28 mouse cellular contexts compared by ENCODE assay signal in the genomic region with DNA sequence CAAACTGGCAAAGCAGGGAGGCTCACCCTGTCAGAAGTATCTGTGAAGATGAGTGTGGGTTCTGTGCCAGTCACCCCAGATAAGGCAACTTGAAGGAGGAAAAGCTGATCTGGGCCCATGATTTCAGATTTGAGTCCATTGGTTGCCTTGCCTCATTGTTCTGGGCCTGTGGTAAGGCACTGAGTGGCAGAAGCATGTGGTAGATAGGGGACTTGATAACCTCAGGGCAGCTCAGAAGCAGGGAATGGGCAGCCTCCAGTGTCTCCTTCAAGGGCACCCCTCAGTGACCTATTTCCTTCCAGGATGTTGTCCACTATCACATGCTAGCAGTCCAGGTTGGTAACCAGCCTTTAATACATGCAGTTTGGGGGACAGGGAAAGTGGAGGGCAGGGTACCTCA. TPM values are rescaled to one million over a fixed set of nuclear protein-coding genes. Genes with fewer than 3 reads are reported as not detected.
DNase-seq lines count a peak whose midpoint lies in the region; ATAC-seq and TF ChIP-seq lines count a peak whose summit lies in the region.
"Had no signal": no experiment of that assay in that cellular context is flagged by ENCODE, and none has a peak within 500 bp of the region (broad histone marks: within the 10 kb centered on the region; RNA-seq: fewer than 3 reads in every experiment).

No protein-coding gene starts in this region.

- H3K27ac ChIP-seq in limb, embryonic 10.5 days = no peak overlapping the region
- H3K27ac ChIP-seq: embryonic facial prominence, embryonic 13.5 days; forebrain, embryonic 10.5 days; hindbrain, embryonic 12.5 days; left cerebral cortex, adult 2 months; limb, embryonic 15.5 days; liver, embryonic 13.5 days; midbrain, embryonic 13.5 days; neural tube, embryonic 15.5 days; stomach, postnatal 0 days had no signal

- H3K4me1 ChIP-seq in G1E (ENCODE audit: insufficient read depth, low read depth, low read length) = peaks cover 59% of the 10 kb centered on the region
- peaks cover 9% of the 10 kb centered on the region for H3K4me1 ChIP-seq in limb, embryonic 10.5 days

- H3K27me3 ChIP-seq in G1E (ENCODE audit: insufficient read depth, low read length) = no peaks in the 10 kb centered on the region
- no peaks in the 10 kb centered on the region for H3K27me3 ChIP-seq in limb, embryonic 10.5 days (ENCODE audit: low read depth, poor library complexity, severe bottlenecking)
- H3K27me3 ChIP-seq: embryonic facial prominence, embryonic 13.5 days; hindbrain, embryonic 12.5 days; limb, embryonic 15.5 days; liver, embryonic 13.5 days; midbrain, embryonic 13.5 days; neural tube, embryonic 15.5 days had no signal

- H3K9me3 ChIP-seq in G1E (replicated peaks) = no peaks in the 10 kb centered on the region
- no peaks in the 10 kb centered on the region for H3K9me3 ChIP-seq in limb, embryonic 10.5 days (replicated peaks)
- H3K9me3 ChIP-seq: embryonic facial prominence, embryonic 13.5 days; forebrain, embryonic 10.5 days; hindbrain, embryonic 12.5 days; limb, embryonic 15.5 days; liver, embryonic 13.5 days; midbrain, embryonic 13.5 days; neural tube, embryonic 15.5 days had no signal

- ATAC-seq in G1E (ENCODE audit: extremely low read depth, insufficient number of reproducible peaks, low FRiP score, poor library complexity, severe bottlenecking) = peak; percentile 42; the same call in 1 of the 2 replicates
- 0 out of 4 replicates have a peak, but pooled peaks have one; percentile 12 to 32 for ATAC-seq in hematopoietic stem cell, adult 5-6 weeks (replicated peaks in 1 of 2; ENCODE audit: insufficient read depth in 1 of 2, low FRiP score in 2 of 2, low TSS enrichment in 1 of 2, low read depth in 1 of 2, poor library complexity in 2 of 2, severe bottlenecking in 2 of 2)
- ATAC-seq in megakaryocyte-erythroid progenitor cell, adult 5-6 weeks (replicated peaks; ENCODE audit: low FRiP score, low TSS enrichment, poor library complexity, severe bottlenecking) = peak; percentile 61
- ATAC-seq: forebrain, embryonic 16.5 days; intestine, postnatal 0 days; midbrain, embryonic 13.5 days had no signal

- no peak overlapping the region for H3K4me3 ChIP-seq in G1E (ENCODE audit: low read depth, low read length)
- H3K4me3 ChIP-seq in limb, embryonic 10.5 days = no peak overlapping the region
- H3K4me3 ChIP-seq: embryonic facial prominence, embryonic 13.5 days; forebrain, embryonic 10.5 days; hindbrain, embryonic 12.5 days; left cerebral cortex, adult 2 months; limb, embryonic 15.5 days; liver, embryonic 13.5 days; midbrain, embryonic 13.5 days; neural tube, embryonic 15.5 days had no signal

- H3K36me3 ChIP-seq in G1E (replicated peaks) = peaks cover 38% of the 10 kb centered on the region
- H3K36me3 ChIP-seq in limb, embryonic 10.5 days = no peaks in the 10 kb centered on the region
- H3K36me3 ChIP-seq: hindbrain, embryonic 12.5 days; limb, embryonic 15.5 days; liver, embryonic 13.5 days; midbrain, embryonic 13.5 days; neural tube, embryonic 15.5 days had no signal

- no peak for TF ChIP-seq CTCF in G1E (IDR thresholded peaks at IDR 0.05; ENCODE audit: low read depth, low read length)

- peak; percentile 13 for DNase-seq in CD4-positive helper T cell, adult 2 months (ENCODE audit: low read depth, low spot score)
- DNase-seq in G1E (ENCODE audit: low spot score) = no peak
- no peak for DNase-seq in frontal cortex, adult 2 months (ENCODE audit: extremely low spot score in 1 of 2, low spot score in 1 of 2)
- no peak for DNase-seq in heart, adult 11 months
- no peak for DNase-seq in limb, embryonic 10.5 days (ENCODE audit: low spot score)
- DNase-seq: adrenal gland, adult 8-10 months; cerebellum, adult 9-11 months; heart, postnatal 14 days; kidney, adult 9 months; kidney, postnatal 10 days; left cerebral cortex, postnatal 4 days; liver, embryonic 13.5 days; lung, embryonic 14.5 days; lung, postnatal 14 days; thymus, adult 2 months; thymus, postnatal 4 days had no signal

RNA-seq across cellular contexts. Expression of a gene that starts 12.8 kb away (rescaled TPM):
- total RNA-seq in G1E (2014; fragmentation: Nextera tagmentation) (118 and 160 TPM in 2 replicates), G1E (2017) (55.4 and 65.1 TPM in 2 replicates)
- polyA plus RNA-seq in G1E (2012) = 18.1 and 18.5 TPM in 2 replicates
- total RNA-seq in hematopoietic stem cell, adult 5-6 weeks (2017) = 49.1 and 56.2 TPM in 2 replicates
- 15.8 and 21.1 TPM in 2 replicates for total RNA-seq in megakaryocyte-erythroid progenitor cell, adult 5-6 weeks (2014; fragmentation: Nextera tagmentation)
- 26.7 and 28.9 TPM in 2 replicates for total RNA-seq in megakaryocyte-erythroid progenitor cell, adult 5-6 weeks (2017)
- 352 and 359 TPM in 2 replicates for polyA plus RNA-seq in frontal cortex, adult 2 months (2012; rRNA removed)
- polyA plus RNA-seq in limb, embryonic 10.5 days (2016; fragmentation: Nextera tagmentation; extraction: Ambion mirVana) = 105 and 110 TPM in 2 replicates
